Mouse (Mus musculus): ENCODE measurements at regions not wholly inside any gene's neighbourhood (a gene's known extent, or its start where the extent isn't known, plus 50 kb on each side); places are given as distances from the start of the nearest gene placed in this dataset.

DNA sequence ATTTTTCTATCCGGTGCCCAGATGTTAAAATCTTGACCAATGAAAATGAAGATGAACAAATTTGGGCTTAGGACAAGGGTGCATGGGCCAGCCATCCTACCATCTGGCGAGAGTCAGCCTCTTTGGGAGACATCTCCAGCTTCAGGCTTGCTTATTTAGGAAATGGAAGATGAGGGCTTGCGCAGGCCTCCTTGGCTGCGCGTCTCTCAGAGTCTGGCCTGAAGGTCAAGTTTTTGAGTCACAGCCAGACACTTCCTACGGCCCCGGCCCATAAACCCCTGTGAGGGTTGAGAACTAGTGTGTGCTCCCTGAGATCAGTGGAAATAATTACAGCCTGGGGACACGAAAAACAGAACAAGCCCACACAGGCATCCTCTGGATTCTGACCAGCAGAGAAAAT, 300.7 kb upstream of the Arglu1 start:
- TF ChIP-seq POLR2A (IDR thresholded peaks at IDR 0.05; ENCODE audit: insufficient read length, low read depth) (no peak), E2F4 (IDR thresholded peaks at IDR 0.05; ENCODE audit: insufficient read depth) (no peak), MAX (IDR thresholded peaks at IDR 0.05; ENCODE audit: low read depth) (no peak), CEBPB (IDR thresholded peaks at IDR 0.05; ENCODE audit: insufficient read depth, poor library complexity, severe bottlenecking) (no peak), MYOD1 (IDR thresholded peaks at IDR 0.05; ENCODE audit: control insufficient read depth in 1 of 3, insufficient read length in 2 of 3, low read depth in 2 of 3) (no peak), POLR2AphosphoS2 (IDR thresholded peaks at IDR 0.05; ENCODE audit: insufficient read length, low read depth) (no peak), REST (IDR thresholded peaks at IDR 0.05; ENCODE audit: insufficient read depth, insufficient read length) (no peak)
